Mouse (Mus musculus) small intestine, adult 10 weeks (tissue): ENCODE results near the gene Mtpn. TPM values are rescaled to one million over a fixed set of nuclear protein-coding genes. Genes with fewer than 3 reads are reported as not detected.

Experiments
- polyA plus RNA-seq: library from polyadenylated mRNA; stranded (reverse); fragments of 350-450 nt; fragmentation: Illumina TruSeq; extraction: RNeasy Lipid Tissue Mini Kit (QIAGEN cat#74804); gene quantifications from one replicate; pipeline ENCODE4 v1.2.3, GENCODE M21; 2014; ENCODE audit warnings: low replicate concordance

Gene Mtpn
- polyA plus RNA-seq, result 263 TPM

GRCm38 (mm10) chr6:35539304-35540009, at the start of gene Mtpn:
Gene Mtpn, minus strand, starts transcription at chr6:35539888.

Other genes with a start within 250 kb of the Mtpn start
- not detected for gene Slc13a4, start 231.8 kb downstream of the Mtpn start, polyA plus RNA-seq
- 1.8 TPM for gene Fam180a, start 213.7 kb downstream of the Mtpn start, polyA plus RNA-seq